Mouse (Mus musculus) MEL (cell line): ENCODE data around the gene Leng1. TPM values are rescaled to one million over a fixed set of nuclear protein-coding genes. Genes with fewer than 3 reads are reported as not detected.

Source experiments
- DNase-seq: peaks from one replicate; pipeline ENCODE4 v3.0.0; 2011; ENCODE audit warnings: low read depth, low spot score
- H3K27ac ChIP-seq: 2 replicates; pipeline ENCODE4 v1.5.1; 2012; ENCODE audit warnings: low read depth, mild to moderate bottlenecking, control low read depth, low read length, moderate library complexity; ENCODE audit not compliant: control insufficient read depth
- H3K27me3 ChIP-seq, 2 experiments: fragments of 150-350 bp in 1 of 2; sonication (generic) in 1 of 2; 2 replicates each; pipeline ENCODE4 v1.6.1; 2012; ENCODE audit warnings: low read length in 2 of 2, mild to moderate bottlenecking in 2 of 2, improper control_type of control experiment in 1 of 2, moderate library complexity in 1 of 2; ENCODE audit not compliant: insufficient read depth in 2 of 2, control insufficient read depth in 1 of 2
- H3K36me3 ChIP-seq, 2 experiments: 2 replicates each; pipeline ENCODE4 v1.6.1; 2012 to 2014; ENCODE audit warnings: low read length in 2 of 2, improper control_type of control experiment in 1 of 2, inconsistent platforms in 1 of 2, mild to moderate bottlenecking in 1 of 2; ENCODE audit not compliant: insufficient read depth in 2 of 2, control insufficient read depth in 1 of 2
- H3K4me1 ChIP-seq, 2 experiments: fragments of 150-350 bp in 1 of 2; sonication (generic) in 1 of 2; 2 replicates each; pipeline ENCODE4 v1.6.1; 2012; ENCODE audit warnings: low read length in 2 of 2, improper control_type of control experiment in 1 of 2, mild to moderate bottlenecking in 1 of 2; ENCODE audit not compliant: insufficient read depth in 2 of 2, control insufficient read depth in 1 of 2
- H3K4me3 ChIP-seq, 2 experiments: fragments of 150-350 bp in 1 of 2; sonication (generic) in 1 of 2; 2 replicates each; pipeline ENCODE4 v1.5.1; 2012; ENCODE audit warnings: low read depth in 2 of 2, low read length in 2 of 2, mild to moderate bottlenecking in 2 of 2, moderate library complexity in 2 of 2, control low read depth in 1 of 2, improper control_type of control experiment in 1 of 2; ENCODE audit not compliant: control insufficient read depth in 1 of 2, insufficient read depth in 1 of 2
- H3K79me2 ChIP-seq: 2 replicates; pipeline ENCODE4 v1.6.1; 2012; ENCODE audit warnings: mild to moderate bottlenecking, low read length, moderate library complexity; ENCODE audit not compliant: control insufficient read depth, poor library complexity, insufficient read depth
- H3K9ac ChIP-seq: 2 replicates; pipeline ENCODE4 v1.6.1; 2012; ENCODE audit warnings: low read depth, mild to moderate bottlenecking, control low read depth, low read length, moderate library complexity; ENCODE audit not compliant: control insufficient read depth, poor library complexity, severe bottlenecking
- H3K9me3 ChIP-seq: fragments of 150-350 bp; sonication (generic); replicated peaks from 2 replicates; pipeline ENCODE4 v1.6.1; 2012; ENCODE audit warnings: mild to moderate bottlenecking, low read length, improper control_type of control experiment, moderate library complexity; ENCODE audit not compliant: insufficient read depth
- CHD1 ChIP-seq: IDR thresholded peaks from 2 replicates; pipeline ENCODE4 v1.6.1; 2012; ENCODE audit warnings: low read depth, mild to moderate bottlenecking, inconsistent platforms, low read length, improper control_type of control experiment
- CHD2 ChIP-seq: IDR thresholded peaks from 2 replicates; pipeline ENCODE4 v1.6.1; 2011; ENCODE audit warnings: low read length, improper control_type of control experiment
- CTCF ChIP-seq, 3 experiments: IDR thresholded peaks in 2 of 3; conservative IDR thresholded peaks in 1 of 3; 2 replicates each; pipeline ENCODE4 v1.5.1; 2011 to 2012; ENCODE audit warnings: low read length in 3 of 3, low read depth in 2 of 3, mild to moderate bottlenecking in 2 of 3, improper control_type of control experiment in 1 of 3, inconsistent platforms in 1 of 3, mixed read lengths in 1 of 3, moderate library complexity in 1 of 3; ENCODE audit not compliant: control insufficient read depth in 1 of 3, insufficient read depth in 1 of 3, poor library complexity in 1 of 3, severe bottlenecking in 1 of 3
- ELF1 ChIP-seq: IDR thresholded peaks from 2 replicates; pipeline ENCODE4 v1.6.1; 2014; ENCODE audit warnings: low read depth, mild to moderate bottlenecking, inconsistent platforms, low read length, improper control_type of control experiment, moderate library complexity
- EP300 ChIP-seq, 2 experiments: IDR thresholded peaks; 2 replicates each; pipeline ENCODE4 v1.6.1; 2011; ENCODE audit warnings: improper control_type of control experiment in 2 of 2, low read length in 2 of 2, low read depth in 1 of 2, mild to moderate bottlenecking in 1 of 2
- ETS1 ChIP-seq: IDR thresholded peaks from 2 replicates; pipeline ENCODE4 v1.6.1; 2012; ENCODE audit warnings: low read depth, mild to moderate bottlenecking, inconsistent platforms, low read length, improper control_type of control experiment, moderate library complexity
- GABPA ChIP-seq: IDR thresholded peaks from 2 replicates; pipeline ENCODE4 v1.6.1; 2012; ENCODE audit warnings: low read depth, mild to moderate bottlenecking, inconsistent platforms, low read length, improper control_type of control experiment, moderate library complexity
- GATA1 ChIP-seq: IDR thresholded peaks from 2 replicates; pipeline ENCODE4 v1.6.1; 2011; ENCODE audit warnings: low read depth, low read length, improper control_type of control experiment
- HCFC1 ChIP-seq: IDR thresholded peaks from 2 replicates; pipeline ENCODE4 v1.6.1; 2012; ENCODE audit warnings: low read depth, mild to moderate bottlenecking, inconsistent platforms, low read length, improper control_type of control experiment, moderate library complexity
- JUND ChIP-seq: IDR thresholded peaks from 2 replicates; pipeline ENCODE4 v1.6.1; 2011; ENCODE audit warnings: low read depth, mild to moderate bottlenecking, improper control_type of control experiment, low read length
- KAT2A ChIP-seq: conservative IDR thresholded peaks from 2 replicates; pipeline ENCODE4 v1.6.1; 2012; ENCODE audit warnings: low read depth, low read length, improper control_type of control experiment, inconsistent platforms
- MAFK ChIP-seq: IDR thresholded peaks from 2 replicates; pipeline ENCODE4 v1.6.1; 2011; ENCODE audit warnings: low read depth, mild to moderate bottlenecking, low read length, improper control_type of control experiment, borderline replicate concordance
- MAX ChIP-seq: IDR thresholded peaks from 2 replicates; pipeline ENCODE4 v1.6.1; 2011; ENCODE audit warnings: low read length, improper control_type of control experiment
- MEF2A ChIP-seq: IDR thresholded peaks from 2 replicates; pipeline ENCODE4 v1.6.1; 2014; ENCODE audit warnings: low read depth, mild to moderate bottlenecking, inconsistent platforms, low read length, improper control_type of control experiment; ENCODE audit not compliant: poor library complexity, insufficient replicate concordance, severe bottlenecking; ENCODE audit errors: extremely low read depth
- MYB ChIP-seq: IDR thresholded peaks from 2 replicates; pipeline ENCODE4 v1.6.1; 2011; ENCODE audit warnings: mild to moderate bottlenecking, low read depth, low read length, improper control_type of control experiment
- MYC ChIP-seq: IDR thresholded peaks from 2 replicates; pipeline ENCODE4 v1.6.1; 2011; ENCODE audit warnings: low read depth, mild to moderate bottlenecking, low read length, improper control_type of control experiment, moderate library complexity
- NELFE ChIP-seq: IDR thresholded peaks from 2 replicates; pipeline ENCODE4 v1.6.1; 2011; ENCODE audit warnings: low read depth, low read length, improper control_type of control experiment
- NRF1 ChIP-seq: IDR thresholded peaks from 2 replicates; pipeline ENCODE4 v1.6.1; 2014; ENCODE audit warnings: low read depth, mild to moderate bottlenecking, inconsistent platforms, low read length, improper control_type of control experiment, moderate library complexity; ENCODE audit not compliant: poor library complexity, insufficient read depth, severe bottlenecking
- POLR2A ChIP-seq, 2 experiments: IDR thresholded peaks; 2 replicates each; pipeline ENCODE4 v1.6.1; 2011 to 2012; ENCODE audit warnings: low read length in 2 of 2, mild to moderate bottlenecking in 2 of 2, control low read depth in 1 of 2, improper control_type of control experiment in 1 of 2, low read depth in 1 of 2, moderate library complexity in 1 of 2; ENCODE audit not compliant: control insufficient read depth in 1 of 2, insufficient read depth in 1 of 2, poor library complexity in 1 of 2
- POLR2AphosphoS2 ChIP-seq: IDR thresholded peaks from 2 replicates; pipeline ENCODE4 v1.6.1; 2011; ENCODE audit warnings: low read length, improper control_type of control experiment
- RAD21 ChIP-seq: IDR thresholded peaks from 2 replicates; pipeline ENCODE4 v1.6.1; 2011; ENCODE audit warnings: mild to moderate bottlenecking, low read depth, low read length, improper control_type of control experiment
- SMC3 ChIP-seq: IDR thresholded peaks from 2 replicates; pipeline ENCODE4 v1.6.1; 2011; ENCODE audit warnings: low read depth, low read length, improper control_type of control experiment
- TBP ChIP-seq: IDR thresholded peaks from 2 replicates; pipeline ENCODE4 v1.8.0; 2011; ENCODE audit warnings: low read depth, low read length, improper control_type of control experiment
- TCF12 ChIP-seq: IDR thresholded peaks from 2 replicates; pipeline ENCODE4 v1.6.1; 2014; ENCODE audit warnings: low read depth, mild to moderate bottlenecking, inconsistent platforms, low read length, improper control_type of control experiment, moderate library complexity
- UBTF ChIP-seq: IDR thresholded peaks from 2 replicates; pipeline ENCODE4 v1.6.1; 2012; ENCODE audit warnings: low read depth, mild to moderate bottlenecking, inconsistent platforms, low read length, improper control_type of control experiment, moderate library complexity, borderline replicate concordance; ENCODE audit not compliant: insufficient read depth
- ZC3H11A ChIP-seq: IDR thresholded peaks from 2 replicates; pipeline ENCODE4 v1.6.1; 2012; ENCODE audit warnings: low read depth, mild to moderate bottlenecking, inconsistent platforms, low read length, improper control_type of control experiment
- ZMIZ1 ChIP-seq: IDR thresholded peaks from 2 replicates; pipeline ENCODE4 v1.6.1; 2012; ENCODE audit warnings: low read depth, mild to moderate bottlenecking, inconsistent platforms, low read length, improper control_type of control experiment, moderate library complexity
- ZNF384 ChIP-seq: IDR thresholded peaks from 2 replicates; pipeline ENCODE4 v1.6.1; 2012; ENCODE audit warnings: low read depth, mild to moderate bottlenecking, inconsistent platforms, low read length, improper control_type of control experiment
- polyA plus RNA-seq, 2 experiments: library from polyadenylated mRNA; stranded (reverse) in 1 of 2; unstranded in 1 of 2; fragments of >175 nt in 1 of 2; fragments of >200 nt in 1 of 2; gene quantifications; 2 replicates each; pipeline versions ENCODE4 v1.2.1 to v1.2.4; 2012; ENCODE audit warnings: low replicate concordance in 2 of 2, low read depth in 1 of 2; ENCODE audit not compliant: insufficient read length in 2 of 2, insufficient read depth in 1 of 2, missing spikeins in 1 of 2
- total RNA-seq: library from RNA; depleted of rRNA; stranded (reverse); fragments of 300-350 nt; gene quantifications from 2 replicates; pipeline ENCODE4 v1.2.3, GENCODE M21; 2012

The Leng1 gene
- total and polyA plus RNA-seq, 3 experiments: 11.0 to 11.3 TPM; not detected in 1

DNA sequence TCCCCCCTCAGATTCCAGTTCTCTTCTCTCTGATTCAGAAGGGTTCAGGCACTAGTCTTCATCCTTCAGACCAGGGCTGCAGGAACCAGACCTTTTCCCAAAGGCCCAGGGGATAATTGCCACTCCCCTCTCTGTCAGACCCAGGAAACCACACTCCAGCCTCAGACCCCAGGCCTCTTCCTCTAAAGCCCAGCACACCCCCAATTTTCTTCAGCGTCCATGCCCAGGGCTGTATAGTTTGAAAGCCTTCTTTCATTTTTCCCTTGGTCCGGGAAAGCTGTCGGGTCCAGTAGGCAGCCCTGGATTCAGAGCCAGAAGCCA lies 9.5 kb upstream of the Leng1 start:
- Histone ChIP-seq H3K36me3 (no peaks in the 10 kb centered on the region), H3K9me3 (no peaks in the 10 kb centered on the region), H3K9ac (no peak overlapping the region), H3K27me3 (no peaks in the 10 kb centered on the region), H3K27ac (no peak overlapping the region), H3K4me3 (no peak overlapping the region), H3K79me2 (no peaks in the 10 kb centered on the region), H3K4me1 (no peaks in the 10 kb centered on the region)
- no peak for DNase-seq
- TF ChIP-seq CHD1: no peak
- TF ChIP-seq KAT2A: no peak
- TF ChIP-seq TBP: no peak
- no peak for TF ChIP-seq ETS1
- no peak for TF ChIP-seq ZNF384
- TF ChIP-seq EP300 (IDR thresholded peaks at IDR 0.05; ENCODE audit: low read depth in 1 of 2, low read length in 2 of 2): no peak
- TF ChIP-seq POLR2AphosphoS2: no peak
- TF ChIP-seq MYC: no peak
- TF ChIP-seq ELF1: no peak
- no peak for TF ChIP-seq NRF1
- no peak for TF ChIP-seq JUND
- TF ChIP-seq MAX: no peak
- TF ChIP-seq NELFE: no peak
- no peak for TF ChIP-seq UBTF
- TF ChIP-seq HCFC1: no peak
- TF ChIP-seq GATA1: no peak
- TF ChIP-seq POLR2A (IDR thresholded peaks at IDR 0.05; ENCODE audit: control insufficient read depth in 1 of 2, insufficient read depth in 1 of 2, low read depth in 1 of 2, low read length in 2 of 2, poor library complexity in 1 of 2): no peak
- TF ChIP-seq TCF12: no peak
- TF ChIP-seq GABPA: no peak
- no peak for TF ChIP-seq ZMIZ1

- Histone ChIP-seq H3K36me3 (no peaks in the 10 kb centered on the region), H3K9me3 (no peaks in the 10 kb centered on the region), H3K4me1 (no peaks in the 10 kb centered on the region), H3K9ac (no peak overlapping the region), H3K79me2 (no peaks in the 10 kb centered on the region), H3K4me3 (no peak overlapping the region), H3K27ac (no peak overlapping the region)
- DNase-seq: peak; percentile 84
- TF ChIP-seq ELF1 (peak; percentile 35; the same call in 1 of the 2 replicates), RAD21 (peak; percentile 72), SMC3 (peak; percentile 92), NRF1 (no peak), CTCF (IDR thresholded peaks at IDR 0.05 in 2 of 3, conservative IDR thresholded peaks at IDR 0.05 in 1 of 3; ENCODE audit: control insufficient read depth in 1 of 3, insufficient read depth in 1 of 3, low read depth in 2 of 3, low read length in 3 of 3, poor library complexity in 1 of 3, severe bottlenecking in 1 of 3) (peak; percentile 90 to 97 (median 93)), ZC3H11A (peak; percentile 81), MAFK (no peak), MYB (no peak), JUND (no peak), POLR2A (IDR thresholded peaks at IDR 0.05; ENCODE audit: control insufficient read depth in 1 of 2, insufficient read depth in 1 of 2, low read depth in 1 of 2, low read length in 2 of 2, poor library complexity in 1 of 2) (no peak), MAX (no peak), MEF2A (no peak), CHD2 (no peak)
- TF ChIP-seq, all 39 proteins: peak for 5
- no peaks in the 10 kb centered on the region for H3K27me3 ChIP-seq
Observed at GRCm38 (mm10) chr7:3674507-3675227, 9.0 kb upstream of the Leng1 start.
